Mouse (Mus musculus) small intestine, adult 2 months (tissue): ENCODE measurements at regions not wholly inside any gene's neighbourhood (a gene's known extent, or its start where the extent isn't known, plus 50 kb on each side); places are given as distances from the start of the nearest gene placed in this dataset.

Experiments used
- CTCF ChIP-seq: fragments of 200-500 bp; IDR thresholded peaks from 2 replicates; pipeline ENCODE4 v1.5.1; 2012; ENCODE audit warnings: low read depth, mild to moderate bottlenecking, control low read depth, inconsistent platforms, low read length, moderate library complexity, mixed read lengths; ENCODE audit not compliant: insufficient replicate concordance, insufficient read length; ENCODE audit errors: extremely low read depth
- POLR2A ChIP-seq: fragments of 200-500 bp; IDR thresholded peaks from 2 replicates; pipeline ENCODE4 v1.6.1; 2012; ENCODE audit warnings: low read depth, mild to moderate bottlenecking, control low read depth, inconsistent platforms, low read length, moderate library complexity

GRCm38 (mm10) chr16:30852595-30852994, 228.6 kb downstream of the Xxylt1 start:
- TF ChIP-seq CTCF: no peak
- TF ChIP-seq POLR2A: no peak
